Mouse (Mus musculus) myocyte (in vitro differentiated cells): ENCODE results near the gene Cyp2s1.
"Not testable (repeated sequence)": the region's sequence is repeated elsewhere in the genome, so short reads cannot be mapped to it uniquely, and the experiment has no call there.

ENCODE experiments used
- E2F4 ChIP-seq: IDR thresholded peaks from one replicate; pipeline ENCODE4 v1.6.1; 2011; ENCODE audit warnings: mild to moderate bottlenecking, control low read depth, moderate library complexity; ENCODE audit not compliant: insufficient read depth
- MAX ChIP-seq: IDR thresholded peaks from one replicate; pipeline ENCODE4 v1.6.1; 2011; ENCODE audit warnings: low read depth, mild to moderate bottlenecking, control low read depth
- POLR2A ChIP-seq: IDR thresholded peaks from one replicate; pipeline ENCODE4 v1.6.1; 2011; ENCODE audit warnings: low read depth, mild to moderate bottlenecking, control low read depth, moderate library complexity; ENCODE audit not compliant: insufficient read length
- REST ChIP-seq: IDR thresholded peaks from one replicate; pipeline ENCODE4 v1.6.1; 2011; ENCODE audit warnings: mild to moderate bottlenecking, control low read depth, moderate library complexity; ENCODE audit not compliant: insufficient read depth, insufficient read length
- TCF12 ChIP-seq: IDR thresholded peaks from one replicate; pipeline ENCODE4 v1.6.1; 2011; ENCODE audit warnings: mild to moderate bottlenecking, control low read depth; ENCODE audit not compliant: poor library complexity, insufficient read depth, severe bottlenecking

GRCm38 (mm10) chr7:25792966-25793365 is 23.7 kb downstream of the Cyp2s1 start:
- TF ChIP-seq POLR2A, E2F4, TCF12, MAX, REST: not testable (repeated sequence)
